Mouse (Mus musculus) heart, embryonic 13.5 days (tissue): ENCODE data around the gene Scube2. TPM values are rescaled to one million over a fixed set of nuclear protein-coding genes. Genes with fewer than 3 reads are reported as not detected.
A peak's percentile ranks its signal among the peaks of the same experiment; 100 is the strongest.

Source experiments
- ATAC-seq: fragments of 200-750 bp; cut with Nextera tagmentation; 2 replicates; pipeline ENCODE4 v1.8.0; 2017; ENCODE audit warnings: moderate TSS enrichment; ENCODE audit not compliant: insufficient number of reproducible peaks, low FRiP score, low TSS enrichment; ENCODE audit errors: extremely low read depth
- H3K27ac ChIP-seq: fragments of 300-500 bp; sonication (generic); replicated peaks from 2 replicates; pipeline ENCODE4 v1.5.1; 2015; ENCODE audit warnings: moderate library complexity, mild to moderate bottlenecking, inconsistent platforms
- H3K27me3 ChIP-seq: fragments of 300-500 bp; sonication (generic); replicated peaks from 2 replicates; pipeline ENCODE4 v1.6.1; 2015; ENCODE audit warnings: mild to moderate bottlenecking, inconsistent platforms
- H3K36me3 ChIP-seq: fragments of 300-500 bp; sonication (generic); 2 replicates; pipeline ENCODE4 v1.6.1; 2015; ENCODE audit warnings: mild to moderate bottlenecking, inconsistent platforms
- H3K4me1 ChIP-seq: fragments of 300-500 bp; sonication (generic); 2 replicates; pipeline ENCODE4 v1.6.1; 2015; ENCODE audit warnings: inconsistent platforms
- H3K4me2 ChIP-seq: fragments of 300-500 bp; sonication (generic); 2 replicates; pipeline ENCODE4 v1.6.1; 2015; ENCODE audit warnings: inconsistent platforms, mild to moderate bottlenecking, moderate library complexity
- H3K4me3 ChIP-seq: fragments of 300-500 bp; sonication (generic); 2 replicates; pipeline ENCODE4 v1.5.1; 2015; ENCODE audit warnings: moderate library complexity, mild to moderate bottlenecking, inconsistent platforms
- H3K9ac ChIP-seq: fragments of 300-500 bp; sonication (generic); 2 replicates; pipeline ENCODE4 v1.6.1; 2015; ENCODE audit warnings: inconsistent platforms, mild to moderate bottlenecking, moderate library complexity
- H3K9me3 ChIP-seq: fragments of 300-500 bp; sonication (generic); 2 replicates; pipeline ENCODE4 v1.6.1; 2016; ENCODE audit warnings: inconsistent platforms
- WGBS: fragments of 180-500 bp; shearing (Covaris S2); methylation state at CpG from one replicate; pipeline ENCODE4 v1.1.7; 2015; ENCODE audit warnings: mixed read lengths; 5-methylcytosine and 5-hydroxymethylcytosine counted together
- polyA plus RNA-seq: library from polyadenylated mRNA; unstranded; fragments of >200 nt; fragmentation: Nextera tagmentation; extraction: Ambion mirVana; gene quantifications from 2 replicates; pipeline ENCODE4 v1.2.1, GENCODE M21; 2015

The Scube2 gene
- polyA plus RNA-seq, 1 experiment from 2014 or later: 7.6 TPM

DNA sequence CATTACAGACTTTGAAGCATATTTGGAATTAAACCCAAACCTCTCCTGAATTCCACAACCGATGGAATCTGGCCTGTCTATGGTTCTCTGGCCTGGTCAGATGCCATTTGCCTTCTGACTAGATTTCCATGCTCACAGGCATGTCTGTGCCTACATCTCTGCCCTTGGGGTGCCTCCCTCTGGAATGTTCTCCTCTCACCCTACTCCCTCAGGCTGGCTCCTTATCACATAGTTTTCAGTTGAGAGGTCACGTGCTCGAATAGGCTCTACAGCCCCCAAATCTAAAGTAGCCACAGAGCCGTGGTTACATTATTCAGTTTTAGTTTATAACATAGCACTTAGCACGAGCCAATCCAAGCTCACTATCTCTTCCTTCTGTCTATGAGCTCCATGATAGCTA lies 69.9 kb downstream of the Scube2 start:
- Histone ChIP-seq H3K27ac (peak overlapping the region; percentile 70), H3K4me2 (peak overlapping the region; percentile 30), H3K9ac (no peak overlapping the region), H3K27me3 (no peaks in the 10 kb centered on the region), H3K4me3 (no peak overlapping the region), H3K4me1 (peaks cover 30% of the 10 kb centered on the region), H3K36me3 (no peaks in the 10 kb centered on the region), H3K9me3 (no peaks in the 10 kb centered on the region)
- ATAC-seq: peak; percentile 49; the same call in 1 of the 2 replicates
- 19% methylated on average over 5 of the region's 5 CpGs for WGBS

DNA sequence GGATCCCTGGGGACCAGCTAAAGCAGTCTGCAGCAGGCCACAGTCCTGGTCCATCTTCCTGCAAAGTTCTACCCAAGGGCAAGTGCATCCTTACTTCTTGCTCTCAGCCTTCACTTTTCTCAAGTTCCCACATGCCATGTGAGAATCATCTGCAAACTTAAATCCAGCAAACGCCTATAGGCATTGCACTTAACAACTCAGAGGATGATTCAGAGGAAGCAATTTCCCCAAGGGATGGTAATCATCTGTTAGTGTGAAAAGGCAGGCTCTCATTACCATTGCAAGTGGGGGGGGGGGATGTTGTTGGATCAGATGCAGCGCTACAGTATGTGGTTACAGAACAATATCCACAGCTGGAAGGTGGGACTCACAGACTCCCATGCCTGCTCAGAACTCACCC lies 70.9 kb downstream of the Scube2 start:
- Histone ChIP-seq H3K36me3 (no peaks in the 10 kb centered on the region), H3K27me3 (no peaks in the 10 kb centered on the region), H3K4me3 (no peak overlapping the region), H3K4me1 (peaks cover 30% of the 10 kb centered on the region), H3K9ac (no peak overlapping the region), H3K4me2 (no peak overlapping the region), H3K27ac (no peak overlapping the region), H3K9me3 (no peaks in the 10 kb centered on the region)
- WGBS: 75% methylated on average over 2 of the region's 2 CpGs
- ATAC-seq: no peak

DNA sequence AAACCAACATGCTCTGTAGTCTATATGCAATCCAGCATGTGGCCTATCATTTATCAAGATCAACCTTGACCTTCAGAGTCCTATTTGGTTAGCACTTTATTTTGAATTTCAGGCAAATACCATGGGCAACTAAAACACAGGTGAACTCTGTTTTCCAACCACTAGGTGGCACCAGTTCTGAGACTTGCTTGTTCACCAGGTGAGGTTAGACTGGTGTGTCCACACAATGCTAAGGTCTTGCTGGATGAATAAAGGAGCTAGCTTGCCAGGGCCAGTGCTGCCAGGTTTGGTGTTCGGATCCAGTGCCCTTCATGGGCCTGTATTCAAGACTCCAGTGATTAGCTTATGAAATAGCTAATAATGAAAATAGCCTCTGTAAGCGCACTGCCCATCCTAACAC lies 72.7 kb downstream of the Scube2 start:
- 68% methylated on average over 2 of the region's 2 CpGs for WGBS
- Histone ChIP-seq H3K36me3 (no peaks in the 10 kb centered on the region), H3K27ac (no peak overlapping the region), H3K9ac (no peak overlapping the region), H3K4me2 (no peak overlapping the region), H3K4me3 (no peak overlapping the region), H3K4me1 (peaks cover 20% of the 10 kb centered on the region), H3K9me3 (no peaks in the 10 kb centered on the region), H3K27me3 (no peaks in the 10 kb centered on the region)
- ATAC-seq: no peak

DNA sequence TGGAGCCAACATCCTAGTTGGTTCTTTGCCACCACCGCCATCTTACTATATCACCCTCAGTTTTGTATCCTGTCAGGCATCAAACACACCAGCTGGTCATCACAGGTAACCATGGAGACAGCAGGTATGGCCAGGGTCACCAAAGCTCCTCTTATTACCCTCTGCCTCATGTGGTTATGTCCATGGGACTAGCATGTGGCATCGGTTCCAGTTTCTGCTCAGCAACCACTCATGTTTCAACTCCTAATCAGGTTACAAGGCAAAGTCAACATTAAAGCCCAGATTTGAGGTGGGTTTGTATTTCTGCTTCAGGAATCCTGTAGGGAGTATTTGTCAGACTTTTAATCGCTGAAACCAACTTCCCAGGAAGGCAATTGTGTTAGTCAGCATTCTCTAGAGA lies 74.7 kb downstream of the Scube2 start:
- H3K4me1 ChIP-seq: peaks cover 21% of the 10 kb centered on the region
- no peak overlapping the region for H3K4me3 ChIP-seq
- ATAC-seq: no peak
- H3K9me3 ChIP-seq: no peaks in the 10 kb centered on the region
- no peaks in the 10 kb centered on the region for H3K27me3 ChIP-seq
- no peaks in the 10 kb centered on the region for H3K36me3 ChIP-seq
- no peak overlapping the region for H3K4me2 ChIP-seq
- no peak overlapping the region for H3K9ac ChIP-seq
- no peak overlapping the region for H3K27ac ChIP-seq
- WGBS: 63% methylated on average over 3 of the region's 3 CpGs

DNA sequence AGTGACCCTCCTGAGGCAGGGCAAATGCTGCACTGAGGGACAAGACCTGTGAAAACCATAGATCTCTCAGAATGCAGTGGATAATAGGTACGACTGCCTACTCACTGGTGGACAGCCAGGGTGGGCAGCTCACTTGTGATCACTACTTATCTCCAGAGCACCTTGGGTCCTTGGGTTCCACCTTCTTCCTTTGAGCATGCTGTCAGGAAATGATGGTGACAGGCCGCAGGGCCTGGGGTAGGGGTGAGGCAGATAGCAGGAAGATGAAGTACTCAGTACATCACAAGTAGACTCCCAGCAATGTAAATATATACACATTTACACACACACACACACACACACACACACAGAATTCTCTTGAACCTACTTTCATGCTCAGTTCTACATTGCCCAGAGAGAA lies 77.6 kb downstream of the Scube2 start:
- Histone ChIP-seq H3K4me3 (no peak overlapping the region), H3K27ac (no peak overlapping the region), H3K4me2 (no peak overlapping the region), H3K36me3 (no peaks in the 10 kb centered on the region), H3K4me1 (peaks cover 11% of the 10 kb centered on the region), H3K9me3 (no peaks in the 10 kb centered on the region), H3K27me3 (peaks cover 17% of the 10 kb centered on the region), H3K9ac (no peak overlapping the region)
- WGBS: 47% methylated on average over 2 of the region's 2 CpGs
- ATAC-seq: no peak

DNA sequence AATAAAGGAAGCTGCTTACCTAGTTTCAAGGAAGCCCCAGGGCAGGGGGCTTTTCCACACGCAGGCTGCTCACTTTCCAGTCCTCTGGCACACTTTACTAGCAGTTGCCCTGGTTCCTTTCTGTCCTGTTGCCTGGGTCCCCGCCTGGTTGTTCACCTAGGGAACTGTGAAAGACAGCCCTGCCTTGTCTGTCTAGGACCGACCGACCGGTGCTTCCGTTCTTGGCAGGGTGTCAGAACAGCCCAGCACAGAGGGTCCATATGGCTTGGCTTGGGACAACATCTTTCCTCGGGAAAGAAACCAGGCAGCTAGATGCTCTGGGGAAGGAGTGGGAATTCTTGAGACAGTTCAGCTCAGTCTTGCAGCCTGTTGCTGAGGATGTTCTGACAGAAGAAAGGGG lies 82.2 kb downstream of the Scube2 start:
- WGBS: 39% methylated on average over 7 of the region's 7 CpGs
- Histone ChIP-seq H3K9me3 (no peaks in the 10 kb centered on the region), H3K9ac (no peak overlapping the region), H3K27ac (no peak overlapping the region), H3K4me1 (peaks cover 27% of the 10 kb centered on the region), H3K27me3 (peaks cover 61% of the 10 kb centered on the region), H3K4me2 (no peak overlapping the region), H3K4me3 (no peak overlapping the region), H3K36me3 (no peaks in the 10 kb centered on the region)
- ATAC-seq: no peak

DNA sequence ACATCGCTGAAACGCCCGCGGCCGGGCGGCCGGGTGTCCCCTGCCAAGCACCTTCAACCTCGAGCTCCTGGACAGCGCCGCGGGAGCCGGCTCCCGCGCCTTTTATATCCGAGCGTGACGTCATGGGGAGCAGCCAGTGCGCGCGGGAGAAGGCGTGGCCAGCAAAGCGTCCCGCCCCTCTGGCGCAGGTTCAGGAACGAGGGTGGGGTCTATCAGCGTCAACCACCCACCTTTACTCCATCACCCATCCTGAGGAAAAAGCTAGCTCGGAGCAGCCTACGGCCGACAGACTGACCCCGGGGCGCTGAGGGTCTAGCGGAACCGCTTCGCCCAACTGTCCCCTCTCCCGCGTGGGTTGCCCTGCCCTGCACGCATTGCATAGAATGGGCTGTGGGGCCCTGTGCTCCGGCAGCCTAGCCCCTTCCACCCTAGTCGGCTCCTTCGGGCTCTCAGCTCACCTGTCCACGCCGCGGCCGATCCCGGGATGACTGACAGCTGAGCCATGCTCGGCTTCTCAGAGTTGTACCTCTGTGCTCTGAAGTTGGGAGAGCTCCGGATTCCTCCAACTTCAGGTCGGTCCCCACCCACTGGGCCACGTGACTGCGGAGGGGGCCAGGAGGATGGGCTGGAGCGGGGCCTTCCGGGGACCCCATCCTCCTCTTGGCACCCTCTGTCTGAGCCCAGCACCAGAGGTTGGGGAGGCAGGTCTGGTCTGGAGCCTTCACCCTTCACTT lies 83.8 kb downstream of the Scube2 start, which contains the start of gene Nrip3:
TSS of gene Nrip3 (minus strand) at position 556 of the 734 bp plus-strand sequence.
- Histone ChIP-seq H3K4me2 (peak within 1 kb of the TSS; percentile 95), H3K36me3 (no peaks in the 10 kb centered on the region), H3K27ac (no peak within 1 kb of the TSS), H3K4me1 (peaks cover 23% of the 10 kb centered on the region), H3K9ac (peak within 1 kb of the TSS; percentile 62), H3K9me3 (no peaks in the 10 kb centered on the region), H3K4me3 (peak within 1 kb of the TSS; percentile 58), H3K27me3 (peaks cover 73% of the 10 kb centered on the region)
- ATAC-seq: peak; percentile 79
- WGBS: 2% methylated on average over 52 of the region's 52 CpGs

DNA sequence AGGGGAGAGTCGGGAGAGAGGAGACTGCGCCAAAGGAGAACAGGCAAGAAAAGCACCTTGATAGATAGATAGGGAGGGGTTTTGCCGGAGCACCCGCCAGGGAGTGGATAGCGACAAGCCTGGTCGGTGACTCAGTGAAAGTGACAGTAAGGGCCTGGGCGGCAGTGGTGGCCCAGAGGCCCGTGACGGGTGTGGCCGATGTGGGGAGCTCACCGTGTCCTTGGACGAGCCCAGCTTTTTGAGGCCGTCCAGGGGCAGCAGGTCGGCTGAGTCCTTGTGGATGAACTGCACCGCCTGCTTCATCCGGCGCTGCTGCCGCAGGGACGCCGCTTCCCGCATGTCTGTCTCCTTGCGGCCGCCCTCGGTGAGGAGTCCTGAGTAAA lies 84.4 kb downstream of the Scube2 start:
- WGBS: under 1% methylated on average over 24 of the region's 24 CpGs
- Histone ChIP-seq H3K27me3 (peaks cover 73% of the 10 kb centered on the region), H3K4me3 (peak overlapping the region; percentile 58), H3K9me3 (no peaks in the 10 kb centered on the region), H3K4me2 (peak overlapping the region; percentile 95), H3K36me3 (no peaks in the 10 kb centered on the region), H3K27ac (no peak overlapping the region), H3K9ac (peak overlapping the region; percentile 62), H3K4me1 (peaks cover 22% of the 10 kb centered on the region)
- peak; percentile 59; the same call in 1 of the 2 replicates for ATAC-seq

DNA sequence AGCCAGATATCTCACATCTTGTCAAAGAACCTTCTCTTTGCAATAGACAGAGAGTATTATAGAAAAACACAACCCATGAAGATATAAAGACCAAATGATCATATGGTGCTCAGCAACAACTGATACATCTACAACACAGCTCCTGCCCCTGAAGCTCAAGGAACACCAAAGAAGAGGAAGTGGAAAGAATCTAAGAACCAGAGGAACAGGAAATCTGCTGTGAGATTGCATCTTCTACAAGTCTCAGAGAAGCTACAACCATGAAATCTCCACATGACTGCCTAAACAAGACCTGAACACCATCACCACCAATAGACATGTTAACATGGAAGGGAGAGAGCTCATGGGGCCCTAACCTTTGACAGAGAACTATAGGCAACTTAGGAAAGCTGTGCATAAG lies 93.2 kb downstream of the Scube2 start:
- H3K27ac ChIP-seq: no peak overlapping the region
- no peak overlapping the region for H3K4me3 ChIP-seq
- H3K27me3 ChIP-seq: peaks cover 4% of the 10 kb centered on the region; the same call in 1 of the 2 replicates
- H3K36me3 ChIP-seq: no peaks in the 10 kb centered on the region
- no peak overlapping the region for H3K9ac ChIP-seq
- H3K4me1 ChIP-seq: no peaks in the 10 kb centered on the region
- H3K4me2 ChIP-seq: no peak overlapping the region
- no peak for ATAC-seq
- H3K9me3 ChIP-seq: no peaks in the 10 kb centered on the region

DNA sequence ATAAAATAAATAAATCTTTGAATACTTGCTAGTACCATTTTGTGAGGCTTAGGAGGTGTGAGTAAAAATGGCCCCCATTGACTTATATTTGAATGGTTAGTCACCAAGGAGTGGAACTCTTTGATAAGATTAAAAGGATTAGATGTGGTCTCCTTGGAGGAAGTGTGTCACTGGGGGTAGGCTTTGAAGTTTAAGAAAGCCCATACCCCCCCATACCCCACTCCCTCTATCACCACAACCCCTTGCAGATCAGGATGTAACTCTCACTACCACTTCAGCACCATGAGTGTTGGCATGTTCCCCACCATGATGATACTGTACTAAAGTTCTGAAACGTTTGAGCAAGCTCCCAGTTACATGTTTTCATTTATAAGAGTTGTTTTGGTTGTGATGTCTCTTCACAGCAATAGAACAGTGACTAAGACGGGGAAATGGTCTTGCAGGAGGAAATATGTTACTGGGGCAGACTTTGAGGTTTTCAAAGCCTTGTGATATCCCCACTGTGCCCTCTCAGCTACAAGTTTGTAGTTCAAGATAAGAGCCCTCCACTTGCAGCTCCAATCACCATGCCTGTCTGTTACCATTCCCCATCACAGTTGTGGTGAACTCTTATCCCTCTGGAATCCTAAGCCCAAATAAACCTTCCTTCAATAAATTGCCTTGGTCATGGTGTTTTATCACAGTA lies 96.6 kb downstream of the Scube2 start:
- H3K9ac ChIP-seq: no peak overlapping the region
- H3K4me3 ChIP-seq: no peak overlapping the region
- H3K4me1 ChIP-seq: no peaks in the 10 kb centered on the region
- no peaks in the 10 kb centered on the region for H3K36me3 ChIP-seq
- H3K4me2 ChIP-seq: no peak overlapping the region
- WGBS: 27% methylated on average over 2 of the region's 2 CpGs
- H3K27ac ChIP-seq: no peak overlapping the region
- H3K9me3 ChIP-seq: no peaks in the 10 kb centered on the region
- no peaks in the 10 kb centered on the region for H3K27me3 ChIP-seq
- no peak for ATAC-seq

DNA sequence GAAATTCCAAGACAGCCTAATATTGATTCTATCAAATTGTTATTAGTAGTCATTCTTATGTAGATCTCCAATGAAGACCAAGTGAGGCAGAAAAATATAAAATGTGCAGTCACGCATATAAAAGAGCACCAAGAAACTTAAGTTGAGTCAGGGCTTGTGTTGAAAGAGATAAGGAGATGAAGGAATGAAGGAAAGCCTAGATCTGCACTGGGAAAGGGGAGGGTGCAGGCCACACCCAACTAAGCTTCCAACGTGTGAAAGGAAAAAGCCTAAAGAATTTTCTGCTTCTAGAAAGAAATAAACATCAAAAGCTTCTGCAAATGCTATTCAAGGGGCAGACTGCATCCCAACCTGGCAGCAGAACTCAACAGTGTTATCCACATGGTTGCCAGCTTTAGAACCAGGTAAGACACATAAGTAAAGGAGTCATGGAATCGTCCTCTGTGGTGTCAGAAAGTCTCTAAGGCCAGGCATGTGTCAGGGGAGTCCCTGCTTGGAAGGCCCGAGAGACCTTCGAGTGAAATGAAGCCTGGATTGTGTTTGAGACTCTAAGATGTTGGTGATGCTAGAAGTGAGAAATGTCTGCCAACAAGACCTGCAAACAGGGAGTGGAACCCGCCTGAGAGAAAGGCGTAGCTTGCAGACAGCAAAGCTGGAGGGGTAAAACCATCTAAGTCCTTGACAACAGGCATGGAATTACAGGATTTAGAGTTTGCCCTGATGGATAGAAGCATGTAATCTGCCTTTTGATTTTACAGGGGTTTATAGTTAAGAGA lies 97.7 kb downstream of the Scube2 start:
- Histone ChIP-seq H3K4me3 (no peak overlapping the region), H3K9ac (no peak overlapping the region), H3K4me2 (no peak overlapping the region), H3K4me1 (no peaks in the 10 kb centered on the region), H3K9me3 (no peaks in the 10 kb centered on the region), H3K27ac (no peak overlapping the region), H3K36me3 (no peaks in the 10 kb centered on the region), H3K27me3 (no peaks in the 10 kb centered on the region)
- 76% methylated on average over 7 of the region's 7 CpGs for WGBS
- no peak for ATAC-seq
